Mouse (Mus musculus) olfactory bulb, adult 2 months (tissue): ENCODE measurements around the gene Ppard.

ENCODE experiments used
- CTCF ChIP-seq: fragments of 200-500 bp; IDR thresholded peaks from 2 replicates; pipeline ENCODE4 v1.5.1; 2012; ENCODE audit warnings: low read depth, mild to moderate bottlenecking, low read length, moderate library complexity; ENCODE audit not compliant: insufficient read depth
- POLR2A ChIP-seq: fragments of 200-500 bp; IDR thresholded peaks from 2 replicates; pipeline ENCODE4 v1.6.1; 2012; ENCODE audit warnings: mild to moderate bottlenecking, low read depth, low read length, moderate library complexity; ENCODE audit not compliant: insufficient read depth

GRCm38 (mm10) chr17:28223561-28224391 is 8.7 kb upstream of the Ppard start:
- TF ChIP-seq CTCF: no peak
- TF ChIP-seq POLR2A: no peak; the same call in 1 of the 2 replicates
